Mouse (Mus musculus) testis, adult 2 months (tissue): ENCODE results near the gene Mreg.

Experiments used
- CTCF ChIP-seq: fragments of 200-500 bp; IDR thresholded peaks from 2 replicates; pipeline ENCODE4 v1.5.1; 2012; ENCODE audit warnings: low read depth, mild to moderate bottlenecking, inconsistent platforms, low read length, moderate library complexity; ENCODE audit not compliant: control insufficient read depth, insufficient read depth, insufficient replicate concordance
- POLR2A ChIP-seq: fragments of 200-500 bp; IDR thresholded peaks from 2 replicates; pipeline ENCODE4 v1.6.1; 2012; ENCODE audit warnings: low read depth, mild to moderate bottlenecking, inconsistent platforms, low read length, moderate library complexity; ENCODE audit not compliant: control insufficient read depth

DNA sequence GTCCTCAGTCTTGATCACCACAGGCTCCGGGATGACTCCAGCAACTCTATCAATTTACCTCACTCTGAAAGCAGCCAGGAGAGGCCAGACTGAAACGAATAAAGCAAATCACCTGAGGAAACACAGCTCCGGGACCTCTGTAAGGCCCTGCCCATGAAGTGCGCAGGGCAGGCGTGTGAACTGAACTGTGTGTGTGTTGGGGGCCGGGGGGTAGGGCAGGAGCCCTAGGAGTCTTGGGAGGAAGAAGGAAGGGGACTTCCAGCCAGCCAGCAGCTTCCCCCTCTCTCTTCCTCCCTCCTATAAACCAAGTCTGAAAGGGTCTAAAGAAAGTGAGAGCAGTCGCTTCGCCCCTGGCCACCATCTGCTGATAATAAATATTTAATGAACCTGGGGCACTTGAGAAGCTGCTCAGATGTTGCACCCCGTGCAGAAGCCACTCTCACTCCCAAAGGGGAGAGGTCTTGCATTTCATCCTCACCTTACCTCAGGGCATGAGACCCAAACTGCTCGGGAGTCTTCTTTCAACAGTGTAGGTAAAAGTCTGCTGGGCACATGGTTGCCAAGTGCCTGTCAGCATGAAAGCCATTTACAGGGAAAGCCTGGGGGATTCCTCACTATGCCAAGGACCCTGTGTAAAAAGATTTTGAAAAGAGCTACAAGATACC is 13.8 kb downstream of the Mreg start:
- TF ChIP-seq POLR2A (no peak), CTCF (no peak)
